Mouse (Mus musculus): ENCODE results near the gene Pak7. TPM values are rescaled to one million over a fixed set of nuclear protein-coding genes. Genes with fewer than 3 reads are reported as not detected.

The Pak7 gene
- polyA plus RNA-seq (2014; fragmentation: Nextera tagmentation; extraction: Ambion mirVana): 0.38 and 0.57 TPM in 2 replicates

GRCm38 (mm10) chr2:136387181-136388131, at the start of gene Pak7:
Pak7 (minus strand) TSS chr2:136387967.
- H3K27ac ChIP-seq (replicated peaks in 1 of 2; ENCODE audit: control insufficient read depth in 1 of 2, insufficient read depth in 1 of 2, low read depth in 2 of 2, low read length in 2 of 2): no peak within 1 kb of the TSS
- no peaks in the 10 kb centered on the region for H3K36me3 ChIP-seq (ENCODE audit: control insufficient read depth, insufficient read depth, low read length)
- peak within 1 kb of the TSS; percentile 49 to 52 for H3K4me3 ChIP-seq (ENCODE audit: control insufficient read depth in 1 of 2, insufficient read depth in 1 of 2, low read depth in 1 of 2, low read length in 2 of 2)
- WGBS: 0% methylated on average over 39 of the region's 39 CpGs
- no peaks in the 10 kb centered on the region for H3K9me3 ChIP-seq (ENCODE audit: control insufficient read depth, low read length)
- H3K9ac ChIP-seq (ENCODE audit: low read length): peak within 1 kb of the TSS; percentile 63
- no peaks in the 10 kb centered on the region; the same call in none of the 2 replicates for H3K27me3 ChIP-seq (ENCODE audit: control insufficient read depth, insufficient read depth, low read length)
- peak within 1 kb of the TSS; percentile 88 for H3K4me2 ChIP-seq (ENCODE audit: low read length)
- peaks cover 2% of the 10 kb centered on the region in 2 experiments; a peak in 1 of 4 replicates for H3K4me1 ChIP-seq (ENCODE audit: control insufficient read depth in 2 of 2, insufficient read depth in 2 of 2, low read length in 2 of 2)
- ATAC-seq (ENCODE audit: insufficient number of reproducible peaks, insufficient read depth, low FRiP score, low read depth): peak; percentile 89

- H3K4me2 ChIP-seq (ENCODE audit: low read length): no peak overlapping the region
- H3K27ac ChIP-seq (replicated peaks in 1 of 2; ENCODE audit: control insufficient read depth in 1 of 2, insufficient read depth in 1 of 2, low read depth in 2 of 2, low read length in 2 of 2): no peak overlapping the region
- no peaks in the 10 kb centered on the region for H3K9me3 ChIP-seq (ENCODE audit: control insufficient read depth, low read length)
- H3K36me3 ChIP-seq (ENCODE audit: control insufficient read depth, insufficient read depth, low read length): no peaks in the 10 kb centered on the region
- no peak for ATAC-seq (ENCODE audit: insufficient number of reproducible peaks, insufficient read depth, low FRiP score, low read depth)
- 70% methylated on average over 6 of the region's 6 CpGs for WGBS
- no peaks in the 10 kb centered on the region for H3K27me3 ChIP-seq (ENCODE audit: control insufficient read depth, insufficient read depth, low read length)
- H3K9ac ChIP-seq (ENCODE audit: low read length): no peak overlapping the region
- H3K4me1 ChIP-seq (ENCODE audit: control insufficient read depth in 2 of 2, insufficient read depth in 2 of 2, low read length in 2 of 2): no peaks in the 10 kb centered on the region
- H3K4me3 ChIP-seq (ENCODE audit: control insufficient read depth in 1 of 2, insufficient read depth in 1 of 2, low read depth in 1 of 2, low read length in 2 of 2): no peak overlapping the region
Measured at GRCm38 (mm10) chr2:136425561-136425960, 37.8 kb upstream of the Pak7 start.

- Histone ChIP-seq H3K27ac (replicated peaks in 1 of 2; ENCODE audit: control insufficient read depth in 1 of 2, insufficient read depth in 1 of 2, low read depth in 2 of 2, low read length in 2 of 2) (no peak overlapping the region), H3K4me1 (ENCODE audit: control insufficient read depth in 2 of 2, insufficient read depth in 2 of 2, low read length in 2 of 2) (no peaks in the 10 kb centered on the region), H3K4me3 (ENCODE audit: control insufficient read depth in 1 of 2, insufficient read depth in 1 of 2, low read depth in 1 of 2, low read length in 2 of 2) (no peak overlapping the region), H3K9ac (ENCODE audit: low read length) (no peak overlapping the region), H3K27me3 (ENCODE audit: control insufficient read depth, insufficient read depth, low read length) (no peaks in the 10 kb centered on the region), H3K36me3 (ENCODE audit: control insufficient read depth, insufficient read depth, low read length) (no peaks in the 10 kb centered on the region), H3K4me2 (ENCODE audit: low read length) (no peak overlapping the region), H3K9me3 (ENCODE audit: control insufficient read depth, low read length) (no peaks in the 10 kb centered on the region)
- ATAC-seq (ENCODE audit: insufficient number of reproducible peaks, insufficient read depth, low FRiP score, low read depth): no peak
- 70% methylated on average over 1 of the region's 1 CpGs for WGBS
Measured at GRCm38 (mm10) chr2:136419543-136419942, 31.8 kb upstream of the Pak7 start.

GRCm38 (mm10) chr2:136416381-136416780, 28.6 kb upstream of the Pak7 start:
- Histone ChIP-seq H3K9ac (ENCODE audit: low read length) (no peak overlapping the region), H3K4me3 (ENCODE audit: control insufficient read depth in 1 of 2, insufficient read depth in 1 of 2, low read depth in 1 of 2, low read length in 2 of 2) (no peak overlapping the region), H3K36me3 (ENCODE audit: control insufficient read depth, insufficient read depth, low read length) (no peaks in the 10 kb centered on the region), H3K9me3 (ENCODE audit: control insufficient read depth, low read length) (no peaks in the 10 kb centered on the region), H3K27me3 (ENCODE audit: control insufficient read depth, insufficient read depth, low read length) (no peaks in the 10 kb centered on the region), H3K27ac (replicated peaks in 1 of 2; ENCODE audit: control insufficient read depth in 1 of 2, insufficient read depth in 1 of 2, low read depth in 2 of 2, low read length in 2 of 2) (no peak overlapping the region), H3K4me2 (ENCODE audit: low read length) (no peak overlapping the region), H3K4me1 (ENCODE audit: control insufficient read depth in 2 of 2, insufficient read depth in 2 of 2, low read length in 2 of 2) (no peaks in the 10 kb centered on the region)
- ATAC-seq (ENCODE audit: insufficient number of reproducible peaks, insufficient read depth, low FRiP score, low read depth): no peak

- no peaks in the 10 kb centered on the region for H3K36me3 ChIP-seq (ENCODE audit: control insufficient read depth, insufficient read depth, low read length)
- ATAC-seq (ENCODE audit: insufficient number of reproducible peaks, insufficient read depth, low FRiP score, low read depth): no peak
- WGBS: 74% methylated on average over 4 of the region's 4 CpGs
- no peak overlapping the region for H3K9ac ChIP-seq (ENCODE audit: low read length)
- no peak overlapping the region for H3K4me3 ChIP-seq (ENCODE audit: control insufficient read depth in 1 of 2, insufficient read depth in 1 of 2, low read depth in 1 of 2, low read length in 2 of 2)
- H3K27me3 ChIP-seq (ENCODE audit: control insufficient read depth, insufficient read depth, low read length): no peaks in the 10 kb centered on the region
- no peaks in the 10 kb centered on the region for H3K4me1 ChIP-seq (ENCODE audit: control insufficient read depth in 2 of 2, insufficient read depth in 2 of 2, low read length in 2 of 2)
- no peak overlapping the region for H3K4me2 ChIP-seq (ENCODE audit: low read length)
- no peak overlapping the region for H3K27ac ChIP-seq (replicated peaks in 1 of 2; ENCODE audit: control insufficient read depth in 1 of 2, insufficient read depth in 1 of 2, low read depth in 2 of 2, low read length in 2 of 2)
- H3K9me3 ChIP-seq (ENCODE audit: control insufficient read depth, low read length): no peaks in the 10 kb centered on the region
Measured at GRCm38 (mm10) chr2:136402587-136402986, 14.8 kb upstream of the Pak7 start.

- Histone ChIP-seq H3K9me3 (ENCODE audit: control insufficient read depth, low read length) (no peaks in the 10 kb centered on the region), H3K4me2 (ENCODE audit: low read length) (no peak overlapping the region), H3K9ac (ENCODE audit: low read length) (no peak overlapping the region), H3K27ac (replicated peaks in 1 of 2; ENCODE audit: control insufficient read depth in 1 of 2, insufficient read depth in 1 of 2, low read depth in 2 of 2, low read length in 2 of 2) (no peak overlapping the region), H3K4me3 (ENCODE audit: control insufficient read depth in 1 of 2, insufficient read depth in 1 of 2, low read depth in 1 of 2, low read length in 2 of 2) (no peak overlapping the region), H3K4me1 (ENCODE audit: control insufficient read depth in 2 of 2, insufficient read depth in 2 of 2, low read length in 2 of 2) (no peaks in the 10 kb centered on the region), H3K36me3 (ENCODE audit: control insufficient read depth, insufficient read depth, low read length) (no peaks in the 10 kb centered on the region), H3K27me3 (ENCODE audit: control insufficient read depth, insufficient read depth, low read length) (no peaks in the 10 kb centered on the region)
- ATAC-seq (ENCODE audit: insufficient number of reproducible peaks, insufficient read depth, low FRiP score, low read depth): no peak
- 50% methylated on average over 3 of the region's 3 CpGs for WGBS
Measured at GRCm38 (mm10) chr2:136375318-136375717, 12.4 kb downstream of the Pak7 start.

GRCm38 (mm10) chr2:136372361-136372760, 15.4 kb downstream of the Pak7 start:
- WGBS: 83% methylated on average over 1 of the region's 1 CpGs
- no peak overlapping the region for H3K4me2 ChIP-seq (ENCODE audit: low read length)
- H3K27ac ChIP-seq (replicated peaks in 1 of 2; ENCODE audit: control insufficient read depth in 1 of 2, insufficient read depth in 1 of 2, low read depth in 2 of 2, low read length in 2 of 2): no peak overlapping the region
- H3K4me3 ChIP-seq (ENCODE audit: control insufficient read depth in 1 of 2, insufficient read depth in 1 of 2, low read depth in 1 of 2, low read length in 2 of 2): no peak overlapping the region
- no peaks in the 10 kb centered on the region for H3K36me3 ChIP-seq (ENCODE audit: control insufficient read depth, insufficient read depth, low read length)
- no peak for ATAC-seq (ENCODE audit: insufficient number of reproducible peaks, insufficient read depth, low FRiP score, low read depth)
- H3K27me3 ChIP-seq (ENCODE audit: control insufficient read depth, insufficient read depth, low read length): no peaks in the 10 kb centered on the region
- no peak overlapping the region for H3K9ac ChIP-seq (ENCODE audit: low read length)
- no peaks in the 10 kb centered on the region for H3K4me1 ChIP-seq (ENCODE audit: control insufficient read depth in 2 of 2, insufficient read depth in 2 of 2, low read length in 2 of 2)
- H3K9me3 ChIP-seq (ENCODE audit: control insufficient read depth, low read length): no peaks in the 10 kb centered on the region
